ENCODE assay signal across 14 mouse cellular contexts in the genomic region with DNA sequence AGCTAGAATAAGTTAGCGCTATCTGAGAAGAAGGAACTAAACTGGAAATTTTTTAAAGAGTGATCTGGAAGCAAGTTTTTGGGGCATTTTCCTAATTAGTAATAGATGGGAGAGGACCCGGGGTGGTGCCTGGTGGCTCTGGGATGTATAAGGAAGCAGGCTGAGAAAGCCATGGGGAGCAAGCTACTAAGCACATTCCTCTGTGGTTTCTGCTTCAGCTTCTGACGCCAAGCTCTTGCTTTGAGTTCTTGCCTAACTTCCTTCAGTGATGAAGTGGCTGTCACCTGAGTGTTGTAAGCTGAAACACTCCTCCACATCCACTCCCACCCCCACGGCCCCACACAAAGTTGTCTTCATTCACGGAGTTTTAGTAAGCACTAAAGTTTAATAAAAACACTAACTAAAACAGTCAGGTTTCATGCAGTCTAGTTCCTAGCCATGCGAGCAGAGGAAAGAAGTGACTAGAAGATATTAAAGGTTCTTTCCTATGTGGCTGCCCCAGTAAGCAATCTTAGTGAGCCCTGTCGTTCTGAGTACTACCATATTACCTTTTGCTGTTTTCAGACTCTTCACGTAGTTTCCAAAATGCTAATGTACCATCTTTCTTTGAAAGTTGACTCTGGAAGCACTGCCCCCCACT.
"Had no signal": no experiment of that assay in that cellular context is flagged by ENCODE, and none has a peak within 500 bp of the region (broad histone marks: within the 10 kb centered on the region; RNA-seq: fewer than 3 reads in every experiment).

No protein-coding gene starts in this region.

- H3K4me2 ChIP-seq: limb, embryonic 12.5 days; liver, embryonic 11.5 days; liver, embryonic 15.5 days; neural tube, embryonic 15.5 days had no signal

- H3K27me3 ChIP-seq: limb, embryonic 12.5 days; liver, embryonic 15.5 days; neural tube, embryonic 15.5 days had no signal

- H3K9me3 ChIP-seq: limb, embryonic 12.5 days; liver, embryonic 15.5 days; midbrain, embryonic 10.5 days; neural tube, embryonic 15.5 days had no signal

- ATAC-seq: hindbrain, postnatal 0 days had no signal

- H3K4me3 ChIP-seq: limb, embryonic 12.5 days; liver, embryonic 15.5 days; midbrain, embryonic 10.5 days; myocyte; neural tube, embryonic 15.5 days had no signal

- DNase-seq: kidney, adult 9 months; layer of hippocampus, adult 9-11 months; layer of hippocampus, postnatal 36 days; midbrain, embryonic 14.5 days; right cerebral cortex, adult 18-20 months; right cerebral cortex, postnatal 25 days; thymus, postnatal 36 days had no signal

- H3K36me3 ChIP-seq: limb, embryonic 12.5 days; liver, embryonic 15.5 days; midbrain, embryonic 10.5 days; neural tube, embryonic 15.5 days had no signal

- H3K9ac ChIP-seq: limb, embryonic 12.5 days; liver, embryonic 15.5 days; neural tube, embryonic 15.5 days had no signal

- H3K27ac ChIP-seq: hindbrain, postnatal 0 days; liver, embryonic 15.5 days; midbrain, embryonic 10.5 days; neural tube, embryonic 15.5 days had no signal

- H3K4me1 ChIP-seq: liver, embryonic 15.5 days; midbrain, embryonic 10.5 days; neural tube, embryonic 15.5 days had no signal
